In the genomic region with DNA sequence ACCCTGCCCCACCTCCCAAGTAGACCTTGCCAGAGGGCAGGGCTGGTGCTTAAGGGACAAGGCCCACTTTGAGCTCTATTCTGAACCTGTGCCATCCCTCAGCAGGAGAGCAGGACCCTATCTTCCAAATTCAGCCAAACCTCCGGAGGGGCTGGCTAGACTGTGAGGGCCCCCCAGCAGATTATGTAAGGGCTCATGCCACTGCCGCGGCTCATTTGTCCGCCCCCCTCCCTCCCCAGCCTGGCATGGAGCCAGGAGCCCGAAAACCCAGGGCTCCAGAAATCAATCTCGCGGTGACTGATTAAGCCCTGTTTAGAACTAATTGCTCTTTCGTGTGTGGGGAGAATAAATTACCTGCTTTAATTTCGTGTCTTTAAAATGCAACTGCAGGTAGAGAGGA, we compare ENCODE assay signal across 13 mouse cellular contexts. TPM values are rescaled to one million over a fixed set of nuclear protein-coding genes. Genes with fewer than 3 reads are reported as not detected.
DNase-seq lines count a peak whose midpoint lies in the region; ATAC-seq lines count a peak whose summit lies in the region.
"Had no signal": no experiment of that assay in that cellular context is flagged by ENCODE, and none has a peak within 500 bp of the region (broad histone marks: within the 10 kb centered on the region; RNA-seq: fewer than 3 reads in every experiment).

No protein-coding gene starts in this region.

- H3K36me3 ChIP-seq in embryonic facial prominence, embryonic 13.5 days = no peaks in the 10 kb centered on the region
- H3K36me3 ChIP-seq in embryonic facial prominence, embryonic 10.5 days (replicated peaks) = no peaks in the 10 kb centered on the region
- peaks cover 6% of the 10 kb centered on the region; the same call in 1 of the 2 replicates for H3K36me3 ChIP-seq in midbrain, embryonic 14.5 days (ENCODE audit: control insufficient read depth, insufficient read depth, low read length)
- no peaks in the 10 kb centered on the region for H3K36me3 ChIP-seq in midbrain, embryonic 11.5 days (ENCODE audit: control insufficient read depth, insufficient read depth, low read length)
- no peaks in the 10 kb centered on the region for H3K36me3 ChIP-seq in hindbrain, embryonic 16.5 days (ENCODE audit: control insufficient read depth, insufficient read depth, low read length)
- no peaks in the 10 kb centered on the region for H3K36me3 ChIP-seq in neural tube, embryonic 15.5 days
- H3K36me3 ChIP-seq: limb, embryonic 13.5 days had no signal

- H3K27me3 ChIP-seq in embryonic facial prominence, embryonic 13.5 days = peaks cover 94% of the 10 kb centered on the region
- H3K27me3 ChIP-seq in embryonic facial prominence, embryonic 10.5 days (replicated peaks; ENCODE audit: low read depth, poor library complexity, severe bottlenecking) = peaks cover 100% of the 10 kb centered on the region
- peaks cover 58% of the 10 kb centered on the region for H3K27me3 ChIP-seq in midbrain, embryonic 14.5 days (ENCODE audit: control insufficient read depth, insufficient read depth, low read length)
- H3K27me3 ChIP-seq in midbrain, embryonic 11.5 days (ENCODE audit: control insufficient read depth, insufficient read depth, low read length) = peaks cover 72% of the 10 kb centered on the region
- H3K27me3 ChIP-seq in hindbrain, embryonic 16.5 days (replicated peaks; ENCODE audit: control insufficient read depth, insufficient read depth, low read length) = peaks cover 44% of the 10 kb centered on the region
- H3K27me3 ChIP-seq in neural tube, embryonic 15.5 days (replicated peaks) = peaks cover 69% of the 10 kb centered on the region

- H3K9me3 ChIP-seq in embryonic facial prominence, embryonic 13.5 days = no peaks in the 10 kb centered on the region
- no peaks in the 10 kb centered on the region for H3K9me3 ChIP-seq in embryonic facial prominence, embryonic 10.5 days
- H3K9me3 ChIP-seq in midbrain, embryonic 14.5 days (ENCODE audit: control insufficient read depth, low read length) = no peaks in the 10 kb centered on the region
- H3K9me3 ChIP-seq in midbrain, embryonic 11.5 days (ENCODE audit: control insufficient read depth, low read length) = no peaks in the 10 kb centered on the region
- H3K9me3 ChIP-seq in hindbrain, embryonic 16.5 days (ENCODE audit: control insufficient read depth, low read length) = no peaks in the 10 kb centered on the region
- H3K9me3 ChIP-seq in neural tube, embryonic 15.5 days (replicated peaks) = no peaks in the 10 kb centered on the region
- H3K9me3 ChIP-seq: limb, embryonic 13.5 days had no signal

- no peak for DNase-seq in embryonic facial prominence, embryonic 10.5 days (ENCODE audit: low spot score)
- peak; percentile 73 for DNase-seq in midbrain, embryonic 14.5 days
- no peak for DNase-seq in midbrain, embryonic 11.5 days (ENCODE audit: low spot score, missing footprints)
- DNase-seq in layer of hippocampus, adult 9-10 months (ENCODE audit: low spot score) = no peak
- DNase-seq: adrenal gland, postnatal 36 days; lung, adult 18-20 months; thymus, adult 2 months had no signal

- no peak for ATAC-seq in embryonic facial prominence, embryonic 13.5 days (ENCODE audit: insufficient number of reproducible peaks, insufficient read depth, low FRiP score, low TSS enrichment, low read depth)
- no peak for ATAC-seq in midbrain, embryonic 14.5 days (ENCODE audit: low FRiP score, low TSS enrichment)
- no peak for ATAC-seq in midbrain, embryonic 11.5 days (ENCODE audit: low FRiP score)
- 0 out of 2 replicates have a peak, but pooled peaks have one; percentile 6 for ATAC-seq in hindbrain, embryonic 16.5 days
- no peak; the same call in 1 of the 2 replicates for ATAC-seq in neural tube, embryonic 15.5 days (ENCODE audit: low FRiP score)
- ATAC-seq in megakaryocyte-erythroid progenitor cell, adult 5-6 weeks (replicated peaks; ENCODE audit: low FRiP score, low TSS enrichment, poor library complexity, severe bottlenecking) = no peak
- ATAC-seq: inflammation-experienced regulatory T-cells, adult 6 months had no signal

- peak overlapping the region; percentile 83; the same call in 1 of the 2 replicates for H3K4me2 ChIP-seq in embryonic facial prominence, embryonic 13.5 days
- H3K4me2 ChIP-seq in midbrain, embryonic 14.5 days (ENCODE audit: low read length) = no peak overlapping the region
- no peak overlapping the region for H3K4me2 ChIP-seq in midbrain, embryonic 11.5 days
- peak overlapping the region; percentile 19; the same call in 1 of the 2 replicates for H3K4me2 ChIP-seq in hindbrain, embryonic 16.5 days (ENCODE audit: low read length)
- peak overlapping the region; percentile 63; the same call in 1 of the 2 replicates for H3K4me2 ChIP-seq in neural tube, embryonic 15.5 days

- peak overlapping the region; percentile 6; the same call in 1 of the 2 replicates for H3K4me3 ChIP-seq in embryonic facial prominence, embryonic 13.5 days
- no peak overlapping the region; the same call in 1 of the 2 replicates for H3K4me3 ChIP-seq in embryonic facial prominence, embryonic 10.5 days
- no peak overlapping the region for H3K4me3 ChIP-seq in midbrain, embryonic 14.5 days (replicated peaks; ENCODE audit: low read depth, low read length)
- H3K4me3 ChIP-seq in midbrain, embryonic 11.5 days (ENCODE audit: low read depth, low read length) = no peak overlapping the region
- no peak overlapping the region; the same call in 1 of the 2 replicates for H3K4me3 ChIP-seq in hindbrain, embryonic 16.5 days (ENCODE audit: low read length)
- no peak overlapping the region for H3K4me3 ChIP-seq in neural tube, embryonic 15.5 days (replicated peaks)

- no peak overlapping the region for H3K9ac ChIP-seq in embryonic facial prominence, embryonic 13.5 days
- H3K9ac ChIP-seq in midbrain, embryonic 14.5 days (replicated peaks; ENCODE audit: low read length) = no peak overlapping the region
- H3K9ac ChIP-seq in midbrain, embryonic 11.5 days (ENCODE audit: low read length) = no peak overlapping the region
- peak overlapping the region; percentile 13; the same call in 1 of the 2 replicates for H3K9ac ChIP-seq in hindbrain, embryonic 16.5 days (ENCODE audit: low read depth, low read length)
- no peak overlapping the region for H3K9ac ChIP-seq in neural tube, embryonic 15.5 days (replicated peaks)

- WGBS in embryonic facial prominence, embryonic 13.5 days = 5% methylated on average over 9 of the region's 9 CpGs
- WGBS in embryonic facial prominence, embryonic 10.5 days = 12% methylated on average over 9 of the region's 9 CpGs
- 8% methylated on average over 9 of the region's 9 CpGs for WGBS in midbrain, embryonic 14.5 days
- 15% methylated on average over 9 of the region's 9 CpGs for WGBS in midbrain, embryonic 11.5 days
- 8% methylated on average over 9 of the region's 9 CpGs for WGBS in hindbrain, embryonic 16.5 days
- WGBS in neural tube, embryonic 15.5 days = 4% methylated on average over 9 of the region's 9 CpGs

- H3K27ac ChIP-seq in embryonic facial prominence, embryonic 13.5 days = no peak overlapping the region
- H3K27ac ChIP-seq in embryonic facial prominence, embryonic 10.5 days (replicated peaks) = no peak overlapping the region
- no peak overlapping the region for H3K27ac ChIP-seq in midbrain, embryonic 14.5 days (replicated peaks; ENCODE audit: low read depth, low read length)
- H3K27ac ChIP-seq in midbrain, embryonic 11.5 days (ENCODE audit: low read depth, low read length) = no peak overlapping the region
- H3K27ac ChIP-seq in hindbrain, embryonic 16.5 days (ENCODE audit: low read depth, low read length) = peak overlapping the region; percentile 63; the same call in 1 of the 2 replicates
- H3K27ac ChIP-seq in neural tube, embryonic 15.5 days (replicated peaks) = no peak overlapping the region
- H3K27ac ChIP-seq: limb, embryonic 13.5 days had no signal

- peaks cover 55% of the 10 kb centered on the region for H3K4me1 ChIP-seq in embryonic facial prominence, embryonic 13.5 days
- peaks cover 21% of the 10 kb centered on the region for H3K4me1 ChIP-seq in embryonic facial prominence, embryonic 10.5 days
- peaks cover 37% of the 10 kb centered on the region for H3K4me1 ChIP-seq in midbrain, embryonic 14.5 days (ENCODE audit: control insufficient read depth, insufficient read depth, low read length)
- H3K4me1 ChIP-seq in midbrain, embryonic 11.5 days (ENCODE audit: control insufficient read depth, insufficient read depth, low read length) = peaks cover 9% of the 10 kb centered on the region; the same call in 1 of the 2 replicates
- peaks cover 39% of the 10 kb centered on the region for H3K4me1 ChIP-seq in hindbrain, embryonic 16.5 days (ENCODE audit: control insufficient read depth, insufficient read depth, low read depth, low read length)
- H3K4me1 ChIP-seq in neural tube, embryonic 15.5 days = peaks cover 55% of the 10 kb centered on the region

RNA-seq across cellular contexts. Expression of gene Foxo6, which starts 17.7 kb away (rescaled TPM):
- polyA plus RNA-seq in embryonic facial prominence, embryonic 13.5 days (2015; fragmentation: Nextera tagmentation; extraction: Ambion mirVana) = 0.32 and 0.36 TPM in 2 replicates
- 0.05 and 0.21 TPM in 2 replicates for polyA plus RNA-seq in embryonic facial prominence, embryonic 10.5 days (2016; fragmentation: Nextera tagmentation; extraction: Ambion mirVana)
- polyA plus RNA-seq in midbrain, embryonic 14.5 days (2014; fragmentation: Nextera tagmentation; extraction: Ambion mirVana) = 2.0 and 2.6 TPM in 2 replicates
- 0.11 and 0.25 TPM in 2 replicates for polyA plus RNA-seq in midbrain, embryonic 11.5 days (2014; fragmentation: Nextera tagmentation; extraction: Ambion mirVana)
- 0.85 and 1.1 TPM in 2 replicates for polyA plus RNA-seq in hindbrain, embryonic 16.5 days (2015; fragmentation: Nextera tagmentation; extraction: Ambion mirVana)
- 0.63 and 1.0 TPM in 2 replicates for polyA plus RNA-seq in neural tube, embryonic 15.5 days (2015; fragmentation: Nextera tagmentation; extraction: Ambion mirVana)
- total RNA-seq in megakaryocyte-erythroid progenitor cell, adult 5-6 weeks (2014; fragmentation: Nextera tagmentation) = not detected in 2 replicates
- 0.27 TPM in 1 of 2 replicates, not detected in the other for total RNA-seq in megakaryocyte-erythroid progenitor cell, adult 5-6 weeks (2017)
- polyA plus RNA-seq: inflammation-experienced regulatory T-cells, adult 6 months had no signal

Comparison
In these comparisons a context has a peak if more than half of its experiments do, and no peak if none do; other contexts are left out.
1. H3K4me2 ChIP-seq: peak in embryonic facial prominence, embryonic 13.5 days (single experiment), hindbrain, embryonic 16.5 days (single experiment) and neural tube, embryonic 15.5 days (single experiment); none in midbrain, embryonic 14.5 days (single experiment) and midbrain, embryonic 11.5 days (single experiment).